Mouse (Mus musculus): ENCODE measurements around the gene Nptn.

- TF ChIP-seq CTCF (conservative IDR thresholded peaks at IDR 0.05; ENCODE audit: low read length) = no peak
- no peak for TF ChIP-seq POU5F1 (IDR thresholded peaks at IDR 0.05; ENCODE audit: borderline replicate concordance, low read length)
- TF ChIP-seq NANOG (IDR thresholded peaks at IDR 0.05; ENCODE audit: borderline replicate concordance, low read length) = no peak
These were observed 36.6 kb upstream of the Nptn start for GRCm38 (mm10) chr9:58545428-58545827.
